Mouse (Mus musculus) monocyte, adult 5-6 weeks (primary cell): ENCODE measurements around the gene Kdm5a. TPM values are rescaled to one million over a fixed set of nuclear protein-coding genes. Genes with fewer than 3 reads are reported as not detected.

Experiments used
- ATAC-seq: fragments of 153-309, 156-312 bp; replicated peaks from 2 replicates; pipeline ENCODE4 v1.8.0; 2017; ENCODE audit warnings: mild to moderate bottlenecking; ENCODE audit not compliant: low TSS enrichment, insufficient number of reproducible peaks, severe bottlenecking, poor library complexity, low FRiP score
- total RNA-seq: library from RNA; stranded (forward); fragments of 200-1000, 200-491, 200-594 nt; gene quantifications from 3 replicates; pipeline ENCODE4 v1.2.3, GENCODE M21; 2017

Kdm5a gene
- 192 to 286 TPM (median 256 TPM) in 3 replicates for total RNA-seq

GRCm38 (mm10) chr6:120363688-120364522 lies at the start of gene Kdm5a, which contains the start of gene Ccdc77:
Gene Kdm5a (plus strand): TSS chr6:120364124.
Gene Ccdc77 (minus strand): TSS chr6:120364374.
- peak; percentile 92 for ATAC-seq

- ATAC-seq, result no peak
Observed at GRCm38 (mm10) chr6:120318303-120318940, 45.5 kb upstream of the Kdm5a start.

- no peak for ATAC-seq
Observed at GRCm38 (mm10) chr6:120319129-120319528, 44.8 kb upstream of the Kdm5a start.

GRCm38 (mm10) chr6:120320369-120320768 lies 43.6 kb upstream of the Kdm5a start:
- ATAC-seq, result no peak

GRCm38 (mm10) chr6:120324295-120324927 lies 39.5 kb upstream of the Kdm5a start:
- peak; percentile 70; the same call in 1 of the 2 replicates for ATAC-seq

- ATAC-seq, result no peak
Observed at GRCm38 (mm10) chr6:120332351-120332750, 31.6 kb upstream of the Kdm5a start.

- ATAC-seq, result no peak
Observed at GRCm38 (mm10) chr6:120343992-120344391, 19.9 kb upstream of the Kdm5a start.

- no peak for ATAC-seq
Observed at GRCm38 (mm10) chr6:120349018-120349417, 14.9 kb upstream of the Kdm5a start.

- ATAC-seq, result no peak
Observed at GRCm38 (mm10) chr6:120356478-120356877, 7.4 kb upstream of the Kdm5a start.

GRCm38 (mm10) chr6:120356951-120357945 lies 6.7 kb upstream of the Kdm5a start:
- ATAC-seq, result peak; percentile 100

- ATAC-seq, result no peak
Observed at GRCm38 (mm10) chr6:120362124-120362523, 1.8 kb upstream of the Kdm5a start.

- no peak for ATAC-seq
Observed at GRCm38 (mm10) chr6:120362774-120363687, 893 bp upstream of the Kdm5a start.

- 0 out of 2 replicates have a peak, but pooled peaks have one; percentile 6 for ATAC-seq
Observed at GRCm38 (mm10) chr6:120364523-120364905, 590 bp downstream of the Kdm5a start.

GRCm38 (mm10) chr6:120365051-120365450 lies 1.1 kb downstream of the Kdm5a start:
- ATAC-seq, result no peak

GRCm38 (mm10) chr6:120376736-120377135 lies 12.8 kb downstream of the Kdm5a start:
- no peak for ATAC-seq

- no peak for ATAC-seq
Observed at GRCm38 (mm10) chr6:120390054-120390453, 26.1 kb downstream of the Kdm5a start.

GRCm38 (mm10) chr6:120392811-120393210 lies 28.9 kb downstream of the Kdm5a start:
- ATAC-seq, result no peak
